Mouse (Mus musculus): ENCODE measurements around the gene Klk15. TPM values are rescaled to one million over a fixed set of nuclear protein-coding genes. Genes with fewer than 3 reads are reported as not detected.

Klk15 gene
- polyA plus RNA-seq, 1 experiment from 2014 or later: not detected

Other genes with a start within 250 kb of the Klk15 start
- not detected in 2 replicates for gene Klk14, start 243.3 kb upstream of the Klk15 start, polyA plus RNA-seq (2016; fragmentation: Nextera tagmentation; extraction: Ambion mirVana)
- gene Klk13, start 221.2 kb upstream of the Klk15 start, polyA plus RNA-seq (2016; fragmentation: Nextera tagmentation; extraction: Ambion mirVana): 0.24 and 0.31 TPM in 2 replicates
- gene Klk12, start 164.8 kb upstream of the Klk15 start, polyA plus RNA-seq (2016; fragmentation: Nextera tagmentation; extraction: Ambion mirVana): not detected in 2 replicates
- not detected in 2 replicates for gene Klk11, start 159.1 kb upstream of the Klk15 start, polyA plus RNA-seq (2016; fragmentation: Nextera tagmentation; extraction: Ambion mirVana)
- gene Klk10, start 152.7 kb upstream of the Klk15 start, polyA plus RNA-seq (2016; fragmentation: Nextera tagmentation; extraction: Ambion mirVana): 0.55 and 0.77 TPM in 2 replicates
- 0.13 TPM in 1 of 2 replicates, not detected in the other for gene Klk9, start 141.8 kb upstream of the Klk15 start, polyA plus RNA-seq (2016; fragmentation: Nextera tagmentation; extraction: Ambion mirVana)
- gene Klk8, start 136.2 kb upstream of the Klk15 start, polyA plus RNA-seq (2016; fragmentation: Nextera tagmentation; extraction: Ambion mirVana): 12.1 and 13.2 TPM in 2 replicates
- 0.11 TPM in 1 of 2 replicates, not detected in the other for gene Klk7, start 122.4 kb upstream of the Klk15 start, polyA plus RNA-seq (2016; fragmentation: Nextera tagmentation; extraction: Ambion mirVana)
- gene Klk6, start 109.2 kb upstream of the Klk15 start, polyA plus RNA-seq (2016; fragmentation: Nextera tagmentation; extraction: Ambion mirVana): not detected in 2 replicates
- 0.12 TPM in 1 of 2 replicates, not detected in the other for gene Klk5, start 91.8 kb upstream of the Klk15 start, polyA plus RNA-seq (2016; fragmentation: Nextera tagmentation; extraction: Ambion mirVana)
- 0.41 TPM in 1 of 2 replicates, not detected in the other for gene Klk4, start 52.6 kb upstream of the Klk15 start, polyA plus RNA-seq (2016; fragmentation: Nextera tagmentation; extraction: Ambion mirVana)
- gene Klk1b8, start 16.9 kb downstream of the Klk15 start, polyA plus RNA-seq (2016; fragmentation: Nextera tagmentation; extraction: Ambion mirVana): not detected in 2 replicates
- not detected in 2 replicates for gene Klk1b1, start 33.0 kb downstream of the Klk15 start, polyA plus RNA-seq (2016; fragmentation: Nextera tagmentation; extraction: Ambion mirVana)
- gene Klk1b9, start 42.3 kb downstream of the Klk15 start, polyA plus RNA-seq (2016; fragmentation: Nextera tagmentation; extraction: Ambion mirVana): not detected in 2 replicates
- gene Klk1b11, start 62.1 kb downstream of the Klk15 start, polyA plus RNA-seq (2016; fragmentation: Nextera tagmentation; extraction: Ambion mirVana): not detected in 2 replicates
- not detected in 2 replicates for gene Klk1b26, start 78.4 kb downstream of the Klk15 start, polyA plus RNA-seq (2016; fragmentation: Nextera tagmentation; extraction: Ambion mirVana)
- gene Klk1b27, start 118.5 kb downstream of the Klk15 start, polyA plus RNA-seq (2016; fragmentation: Nextera tagmentation; extraction: Ambion mirVana): not detected in 2 replicates
- gene Klk1b21, start 168.6 kb downstream of the Klk15 start, polyA plus RNA-seq (2016; fragmentation: Nextera tagmentation; extraction: Ambion mirVana): not detected in 2 replicates
- not detected in 2 replicates for gene Klk1b22, start 178.9 kb downstream of the Klk15 start, polyA plus RNA-seq (2016; fragmentation: Nextera tagmentation; extraction: Ambion mirVana)
- not detected in 2 replicates for gene Klk1b16, start 203.0 kb downstream of the Klk15 start, polyA plus RNA-seq (2016; fragmentation: Nextera tagmentation; extraction: Ambion mirVana)